Mouse (Mus musculus) heart, adult 2 months (tissue): ENCODE measurements around the gene Tmem190. TPM values are rescaled to one million over a fixed set of nuclear protein-coding genes. Genes with fewer than 3 reads are reported as not detected.
"Not testable (repeated sequence)": the region's sequence is repeated elsewhere in the genome, so short reads cannot be mapped to it uniquely, and the experiment has no call there.

Experiments used
- DNase-seq, 2 experiments: peaks; one replicate each; pipeline ENCODE4 v3.0.0; 2021
- H3K27ac ChIP-seq: fragments of 200-600 bp; 2 replicates; pipeline ENCODE4 v1.8.1; 2022
- H3K27me3 ChIP-seq: fragments of 200-500 bp; 2 replicates; pipeline ENCODE4 v1.6.1; 2012; ENCODE audit warnings: mild to moderate bottlenecking, low read length, inconsistent platforms, mixed read lengths; ENCODE audit not compliant: control insufficient read depth, insufficient read depth
- H3K36me3 ChIP-seq: fragments of 200-500 bp; 2 replicates; pipeline ENCODE4 v1.6.1; 2012; ENCODE audit warnings: low read length, inconsistent platforms; ENCODE audit not compliant: control insufficient read depth, insufficient read depth
- H3K4me1 ChIP-seq: fragments of 200-500 bp; 2 replicates; pipeline ENCODE4 v1.6.1; 2011; ENCODE audit warnings: low read length; ENCODE audit not compliant: control insufficient read depth, insufficient read depth
- H3K4me3 ChIP-seq: fragments of 200-600 bp; 2 replicates; pipeline ENCODE4 v1.8.1; 2022
- H3K79me2 ChIP-seq: fragments of 200-500 bp; replicated peaks from 2 replicates; pipeline ENCODE4 v1.6.1; 2012; ENCODE audit warnings: mild to moderate bottlenecking, inconsistent platforms, low read length, moderate library complexity, mixed read lengths; ENCODE audit not compliant: control insufficient read depth, insufficient read depth
- H3K9ac ChIP-seq: fragments of 200-500 bp; 2 replicates; pipeline ENCODE4 v1.6.1; 2012; ENCODE audit warnings: low read depth, mild to moderate bottlenecking, control low read depth, inconsistent platforms, low read length, mixed read lengths
- CTCF ChIP-seq: fragments of 200-600 bp; IDR thresholded peaks from 2 replicates; pipeline ENCODE4 v1.8.1; 2022; ENCODE audit warnings: antibody characterized with exemption, mild to moderate bottlenecking, moderate library complexity
- EP300 ChIP-seq: fragments of 200-500 bp; IDR thresholded peaks from 2 replicates; pipeline ENCODE4 v1.6.1; 2011; ENCODE audit warnings: low read depth, low read length, control low read depth; ENCODE audit not compliant: insufficient read depth
- POLR2A ChIP-seq: fragments of 200-500 bp; IDR thresholded peaks from 2 replicates; pipeline ENCODE4 v1.6.1; 2011; ENCODE audit warnings: mild to moderate bottlenecking, low read depth, low read length, control low read depth; ENCODE audit not compliant: insufficient read depth
- WGBS: fragments of 180-500 bp; shearing (Covaris S2); methylation state at CpG from one replicate; pipeline ENCODE4 v1.1.7; 2018; 5-methylcytosine and 5-hydroxymethylcytosine counted together
- intact Hi-C: fragments of 180-260 bp; cut with DNase I; formaldehyde crosslinking; loops from one replicate; pipeline ENCODE4 v1.15.1; 2025
- polyA plus RNA-seq: library from polyadenylated mRNA; depleted of rRNA; stranded (reverse); fragments of >200 nt; gene quantifications from 2 replicates; pipeline ENCODE4 v1.2.3, GENCODE M21; 2012
- total RNA-seq, 2 experiments: library from RNA; stranded (reverse); gene quantifications; 2 replicates each; pipeline ENCODE4 v1.2.3; 2021

The Tmem190 gene
- total and polyA plus RNA-seq, 3 experiments: 0.29 TPM; not detected in 2

DNA sequence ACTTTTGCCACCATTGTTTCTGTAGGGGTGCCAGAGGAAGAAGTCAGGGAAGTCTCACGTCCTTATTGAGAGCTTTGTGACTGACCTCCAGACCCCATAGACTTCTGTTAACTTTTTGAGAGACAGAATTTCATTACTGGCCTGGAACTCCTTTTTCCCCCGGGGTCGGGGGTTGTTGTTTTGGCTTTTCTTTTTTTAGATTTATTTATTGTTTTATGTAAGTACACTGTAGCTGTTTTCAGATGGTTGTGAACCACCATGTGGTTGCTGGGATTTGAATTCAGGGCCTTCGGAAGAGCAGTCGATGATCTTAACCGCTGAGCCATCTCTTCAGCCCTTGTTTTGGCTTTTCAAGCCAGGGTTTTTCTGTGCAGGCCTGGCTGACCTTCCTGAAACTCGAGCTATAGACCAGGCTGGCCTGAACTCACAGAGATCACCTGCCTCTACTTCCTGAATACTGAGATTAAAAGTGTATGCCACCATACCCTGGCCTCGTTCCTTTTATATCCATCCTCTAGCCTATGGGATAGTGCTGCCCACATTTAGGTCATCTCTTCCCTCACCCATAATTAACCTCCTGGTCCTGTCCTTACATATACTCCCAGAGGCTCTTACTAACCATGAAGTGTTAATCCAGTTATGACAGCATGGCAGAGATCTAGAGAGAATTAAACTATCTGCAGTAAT lies 30.5 kb downstream of the Tmem190 start:
- Histone ChIP-seq H3K4me1 (peaks cover 5% of the 10 kb centered on the region), H3K4me3 (peak overlapping the region; percentile 95), H3K79me2 (no peaks in the 10 kb centered on the region), H3K36me3 (peaks cover 19% of the 10 kb centered on the region), H3K9ac (peak overlapping the region; percentile 58), H3K27ac (peak overlapping the region; percentile 98), H3K27me3 (no peaks in the 10 kb centered on the region)
- intact Hi-C loops: loop anchor here (1.0 to 5.0 kb wide), 5 partner anchors 54 to 202 kb away; partner anchors contain the start of genes Fiz1, Gm44973, Hspbp1 and Zfp524
- peak in 1 of 2 experiments; percentile 30 for DNase-seq
- TF ChIP-seq EP300: no peak
- no peak for TF ChIP-seq CTCF
- WGBS: 16% methylated on average over 8 of the region's 8 CpGs

DNA sequence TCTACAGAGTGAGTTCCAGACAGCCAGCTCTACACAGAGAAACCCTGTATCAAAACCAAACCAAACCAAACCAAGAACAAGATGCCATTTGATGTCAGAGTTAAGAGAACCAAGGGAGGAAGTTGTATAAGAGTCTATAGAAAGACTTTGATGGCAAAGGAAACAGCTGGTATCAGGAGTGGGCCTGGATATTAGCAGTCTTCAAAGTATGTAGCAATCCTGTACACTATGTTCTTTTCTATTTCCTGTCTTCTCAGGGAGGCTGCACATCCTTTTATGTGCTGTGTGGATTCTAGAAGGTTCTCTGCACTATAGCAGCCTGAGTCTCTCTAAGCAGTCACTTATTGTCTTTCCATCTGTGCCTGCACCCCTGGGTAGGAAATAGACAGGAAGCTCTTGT lies 33.8 kb downstream of the Tmem190 start:
- DNase-seq: no peak
- no peak overlapping the region for H3K27ac ChIP-seq
- no peak overlapping the region for H3K9ac ChIP-seq
- H3K27me3 ChIP-seq: no peaks in the 10 kb centered on the region
- H3K4me1 ChIP-seq: peaks cover 2% of the 10 kb centered on the region
- intact Hi-C loops: no loop called here
- H3K79me2 ChIP-seq: no peaks in the 10 kb centered on the region
- no peak for TF ChIP-seq CTCF
- no peak for TF ChIP-seq POLR2A
- no peak for TF ChIP-seq EP300
- peaks cover 4% of the 10 kb centered on the region for H3K36me3 ChIP-seq
- H3K4me3 ChIP-seq: no peak overlapping the region

DNA sequence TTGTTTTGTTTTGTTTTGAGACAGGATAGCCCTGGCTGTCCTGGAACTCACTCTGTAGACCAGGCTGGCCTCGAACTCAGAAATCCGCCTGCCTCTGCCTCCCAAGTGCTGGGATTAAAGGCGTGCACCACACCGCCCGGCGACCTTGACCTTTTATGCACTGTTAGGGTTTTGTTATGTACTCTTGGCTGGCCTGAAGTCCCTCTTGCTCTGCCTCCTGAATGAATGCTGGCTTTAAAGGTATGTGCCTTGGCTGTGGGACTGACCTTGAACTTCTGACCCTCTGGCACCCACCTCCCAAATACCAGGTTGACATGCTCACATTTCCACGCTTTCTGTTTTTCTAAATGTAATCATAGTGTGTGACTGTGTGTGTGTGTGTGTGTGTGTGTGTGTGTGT lies 38.2 kb downstream of the Tmem190 start:
- H3K4me1 ChIP-seq, H3K27ac ChIP-seq, H3K79me2 ChIP-seq, H3K4me3 ChIP-seq, DNase-seq, H3K9ac ChIP-seq, intact Hi-C loops, H3K27me3 ChIP-seq, H3K36me3 ChIP-seq: not testable (repeated sequence)
- 91% methylated on average over 7 of the region's 7 CpGs for whole genome bisulfite sequencing

- Histone ChIP-seq H3K36me3 (no peaks in the 10 kb centered on the region), H3K27ac (no peak overlapping the region), H3K79me2 (no peaks in the 10 kb centered on the region), H3K4me3 (no peak overlapping the region), H3K27me3 (no peaks in the 10 kb centered on the region), H3K9ac (no peak overlapping the region), H3K4me1 (no peaks in the 10 kb centered on the region)
- 79% methylated on average over 4 of the region's 4 CpGs for whole genome bisulfite sequencing
- intact Hi-C loops: no loop called here
- no peak for DNase-seq
- TF ChIP-seq CTCF (no peak), EP300 (no peak), POLR2A (no peak)
Measured at GRCm38 (mm10) chr7:4821690-4822089, 39.0 kb downstream of the Tmem190 start.

DNA sequence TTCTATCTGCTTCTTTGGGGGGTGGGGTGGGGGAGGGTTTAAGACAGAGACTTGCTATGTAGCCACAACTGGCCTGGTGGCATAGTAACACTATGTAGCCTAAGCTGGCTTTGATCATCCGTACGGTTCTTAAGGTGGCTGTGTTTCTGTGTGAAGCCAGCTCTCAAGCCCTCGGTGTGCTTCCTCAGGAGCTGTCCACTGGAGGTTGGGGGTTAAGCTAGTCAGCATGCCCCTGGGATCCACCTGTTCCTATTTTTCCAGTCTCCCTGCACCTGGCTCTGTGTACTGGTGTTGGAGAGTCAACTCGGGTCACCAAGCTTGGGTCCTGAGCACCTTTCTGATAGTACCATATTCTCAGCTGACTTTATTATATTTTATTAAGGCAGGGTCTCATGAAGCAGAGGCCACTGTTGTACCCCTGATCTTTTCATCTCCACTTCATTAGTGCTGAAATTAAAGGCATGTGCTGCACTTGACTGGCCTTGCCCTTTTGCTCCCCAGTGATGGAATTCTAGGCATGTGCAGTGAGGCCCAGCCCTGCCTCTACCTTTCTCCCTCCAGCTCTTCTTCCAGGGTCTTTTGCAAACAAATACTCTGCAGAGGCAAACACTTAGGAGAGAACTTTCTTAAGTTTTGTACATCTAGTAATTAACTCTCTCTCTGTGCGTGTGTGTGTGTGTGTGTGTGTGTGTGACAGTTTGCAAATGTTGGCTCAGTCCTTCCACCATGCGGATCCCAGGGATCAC lies 39.6 kb downstream of the Tmem190 start:
- WGBS: 75% methylated on average over 6 of the region's 6 CpGs
- Histone ChIP-seq H3K27me3 (no peaks in the 10 kb centered on the region), H3K27ac (no peak overlapping the region), H3K4me1 (no peaks in the 10 kb centered on the region), H3K4me3 (no peak overlapping the region), H3K79me2 (no peaks in the 10 kb centered on the region), H3K36me3 (no peaks in the 10 kb centered on the region), H3K9ac (no peak overlapping the region)
- no peak for TF ChIP-seq CTCF
- TF ChIP-seq POLR2A: no peak
- no peak for TF ChIP-seq EP300
- intact Hi-C loops: no loop called here
- DNase-seq: no peak

GRCm38 (mm10) chr7:4825365-4825764 lies 42.6 kb downstream of the Tmem190 start:
- WGBS: 56% methylated on average over 4 of the region's 4 CpGs
- no peak overlapping the region for H3K9ac ChIP-seq
- no peak for TF ChIP-seq POLR2A
- no peak for TF ChIP-seq CTCF
- no peak for TF ChIP-seq EP300

More at GRCm38 (mm10) chr7:4825365-4825764, 42.6 kb downstream of the Tmem190 start:
- H3K36me3 ChIP-seq: no peaks in the 10 kb centered on the region
- no peak overlapping the region for H3K4me3 ChIP-seq
- no peak for DNase-seq
- intact Hi-C loops: no loop called here
- no peaks in the 10 kb centered on the region for H3K79me2 ChIP-seq
- no peaks in the 10 kb centered on the region for H3K4me1 ChIP-seq
- no peak overlapping the region for H3K27ac ChIP-seq
- H3K27me3 ChIP-seq: peaks cover 2% of the 10 kb centered on the region; the same call in 1 of the 2 replicates
